Mouse (Mus musculus): Measurements from ENCODE around the gene Cep44.

Gene Cep44

GRCm38 (mm10) chr8:56486006-56486405 is 64.8 kb downstream of the Cep44 start:
- DNase-seq (ENCODE audit: low read depth in 1 of 2, low spot score in 2 of 2), result no peak
